Mouse (Mus musculus): ENCODE measurements around the gene Larp4b. TPM values are rescaled to one million over a fixed set of nuclear protein-coding genes. Genes with fewer than 3 reads are reported as not detected.

Gene Larp4b
- total RNA-seq, 2 experiments from 2014 or later = 88.9 to 91.0 TPM

DNA sequence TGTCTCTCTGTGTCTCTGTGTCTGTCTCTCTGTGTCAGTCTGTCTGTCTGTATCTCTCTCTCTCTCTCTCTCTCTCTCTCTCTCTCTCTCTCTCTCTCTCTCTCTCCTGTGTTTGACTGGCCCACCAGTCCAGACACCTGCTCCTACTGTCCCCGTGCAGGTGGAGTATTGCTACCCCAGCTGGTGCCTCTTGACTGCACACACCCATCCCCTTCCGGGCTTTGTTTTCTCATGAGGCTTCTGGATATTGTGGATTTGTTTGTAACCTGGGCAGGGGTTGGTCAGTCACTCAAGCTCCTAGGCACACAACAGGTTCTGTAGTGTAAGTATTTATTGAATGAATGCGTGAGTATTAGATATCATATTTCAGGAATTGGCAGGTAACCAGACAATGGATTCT lies 104.4 kb downstream of the Larp4b start:
- DNase-seq (ENCODE audit: low spot score in 2 of 2) = no peak
- intact Hi-C loops (cut with DNase I) = loop anchor here (10.0 kb wide), 1 partner anchor 47 kb away; no protein-coding TSS in a partner anchor

DNA sequence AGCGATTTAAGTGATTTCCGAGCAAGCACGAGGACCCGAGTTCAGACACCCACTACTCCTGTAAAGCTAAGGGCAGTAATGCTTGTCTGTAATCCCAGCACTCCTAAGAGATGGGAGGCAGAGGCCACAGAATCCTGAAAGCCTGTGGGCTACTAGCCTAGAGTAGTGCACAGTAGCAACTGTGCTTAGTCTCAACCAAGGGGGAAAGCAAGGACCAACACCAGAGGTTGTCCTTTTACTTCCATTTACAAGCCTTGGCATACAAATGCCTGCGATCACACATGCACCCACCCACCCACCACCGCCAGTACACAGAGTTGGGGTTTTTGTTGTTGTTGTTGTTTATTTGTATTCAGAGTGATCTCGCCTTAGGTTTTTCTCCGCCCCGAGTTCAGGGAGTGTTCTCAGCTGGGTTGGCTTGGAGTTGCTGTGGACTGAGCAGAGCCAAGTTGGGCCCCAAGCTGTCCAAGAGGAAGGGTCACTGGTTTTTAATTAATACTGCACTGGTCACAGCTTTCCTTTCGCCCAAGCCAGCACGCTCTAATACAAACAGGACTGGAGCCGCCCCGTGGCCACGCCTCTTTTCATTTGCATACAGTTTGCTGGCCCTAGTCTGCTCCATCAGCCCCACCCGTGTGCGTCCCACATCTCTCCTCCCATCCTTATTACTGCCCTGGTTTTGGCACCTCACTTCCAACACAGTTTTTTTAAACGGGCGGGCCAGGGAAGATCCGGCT lies 105.2 kb downstream of the Larp4b start:
- intact Hi-C loops (cut with DNase I) = loop anchor here (10.0 kb wide), 1 partner anchor 46 kb away; no protein-coding TSS in a partner anchor
- DNase-seq (ENCODE audit: low spot score in 2 of 2) = peak in 1 of 2 experiments; percentile 1

DNA sequence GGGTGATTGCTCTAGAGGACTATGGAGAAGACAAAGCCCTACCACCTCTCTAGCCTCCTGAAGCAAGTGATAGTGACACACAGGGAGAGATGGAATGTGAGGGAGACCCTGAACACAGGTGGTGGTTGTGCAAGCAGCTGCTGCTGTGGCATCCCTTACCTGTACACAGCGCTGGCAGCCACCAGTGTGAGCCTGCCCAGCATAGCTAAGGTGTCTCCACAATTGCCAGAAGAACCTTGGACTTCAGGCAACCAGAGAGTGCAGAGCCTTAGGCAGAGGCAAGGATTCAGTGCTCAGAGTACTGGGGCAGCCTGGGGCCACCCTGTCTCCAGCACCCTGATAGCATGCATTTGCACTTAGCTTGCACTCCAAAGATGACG lies 105.8 kb downstream of the Larp4b start:
- intact Hi-C loops (cut with DNase I) = loop anchor here (10.0 kb wide), 1 partner anchor 45 kb away; no protein-coding TSS in a partner anchor
- peak in 1 of 2 experiments; percentile 1 for DNase-seq (ENCODE audit: low spot score in 2 of 2)

DNA sequence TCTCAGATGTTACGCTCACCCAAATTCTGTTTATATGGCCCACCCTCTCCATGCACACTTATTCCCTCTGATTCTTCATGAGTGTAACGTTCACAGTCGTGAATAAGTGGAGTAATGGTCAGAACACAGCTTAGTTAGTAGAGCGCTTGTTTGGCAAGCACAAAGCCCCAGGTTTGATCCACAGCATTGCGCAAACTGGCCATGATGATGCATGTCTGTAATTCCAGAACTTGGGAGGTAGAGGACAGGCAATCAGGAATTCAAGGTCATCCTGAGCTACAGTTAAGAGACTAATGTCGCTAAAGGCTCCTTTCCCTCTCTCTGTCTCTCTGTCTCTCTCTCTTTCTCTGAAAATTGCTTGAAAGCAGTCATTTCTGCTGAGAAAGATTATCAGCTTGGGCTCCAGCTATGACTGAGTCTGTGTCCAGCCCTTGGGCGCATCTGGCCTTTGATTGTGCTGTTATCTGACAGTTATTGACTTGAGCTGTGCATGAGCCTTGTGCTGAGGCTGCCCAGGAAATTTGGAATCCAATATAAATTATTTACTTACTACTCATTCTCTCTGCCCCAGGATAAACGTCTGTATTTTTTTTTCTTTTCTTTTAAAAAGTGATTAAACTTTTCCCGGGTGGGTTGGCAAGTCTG lies 129.2 kb downstream of the Larp4b start:
- no peak for DNase-seq (ENCODE audit: low spot score in 2 of 2)
- intact Hi-C loops (cut with DNase I) = no loop called here

Other genes starting within 250 kb of the Larp4b start
- gene Wdr37, start 222.0 kb upstream of the Larp4b start, total RNA-seq (2021) = 10 to 100 TPM; 84.6 to 95.1 TPM
- 10 to 100 TPM; 44.5 to 48.1 TPM for gene Idi1, start 208.4 kb upstream of the Larp4b start, total RNA-seq (2021)
- gene Gm9745, start 145.7 kb upstream of the Larp4b start, total RNA-seq (2021) = not detected
- gene Idi2, start 141.0 kb upstream of the Larp4b start, total RNA-seq (2021) = not detected
- gene Gtpbp4, start 97.8 kb upstream of the Larp4b start, total RNA-seq (2021) = 10 to 100 TPM; 35.2 to 38.9 TPM
- 10 to 100 TPM; 71.6 TPM for gene Dip2c, start 182.6 kb downstream of the Larp4b start, total RNA-seq (2021)

Data from left cerebral cortex, postnatal 14 days (tissue).